Mouse (Mus musculus) 3T3-L1 (cell line): ENCODE data around the gene Gzma.
A peak's percentile ranks its signal among the peaks of the same experiment; 100 is the strongest.

Experiments used
- DNase-seq: peaks from one replicate; pipeline ENCODE4 v3.0.0-alpha.2; 2015; ENCODE audit warnings: low read depth, low spot score

The Gzma gene

GRCm38 (mm10) chr13:113046211-113046883 lies 54.4 kb downstream of the Gzma start, which contains the start of gene Gpx8:
TSS of gene Gpx8 (minus strand) at chr13:113046410.
- DNase-seq = peak; percentile 85

- peak; percentile 71 for DNase-seq
Measured at GRCm38 (mm10) chr13:113045458-113046110, 55.2 kb downstream of the Gzma start.

GRCm38 (mm10) chr13:113044876-113045275 lies 55.9 kb downstream of the Gzma start:
- DNase-seq = peak; percentile 52
